Mouse (Mus musculus): Measurements from ENCODE around the gene Tlx1.
A peak's percentile ranks its signal among the peaks of the same experiment; 100 is the strongest.

GRCm38 (mm10) chr19:45177004-45177737 is 26.7 kb downstream of the Tlx1 start:
- TF ChIP-seq CTCF (IDR thresholded peaks at IDR 0.05; ENCODE audit: low read depth) (peak; percentile 85), EP300 (IDR thresholded peaks at IDR 0.05; ENCODE audit: low read depth) (no peak)

Data from heart, postnatal 0 days (tissue).